Comparison of ENCODE assay signal across 7 mouse cellular contexts in genomic region chr14:84448381-84448771, GRCm38 (mm10). TPM values are rescaled to one million over a fixed set of nuclear protein-coding genes. Genes with fewer than 3 reads are reported as not detected.
A peak's percentile ranks its signal among the peaks of the same experiment; 100 is the strongest.
DNase-seq lines count a peak whose midpoint lies in the region; ATAC-seq and TF ChIP-seq lines count a peak whose summit lies in the region.

No protein-coding gene starts in this region.

- peak overlapping the region; percentile 48 for H3K4me3 ChIP-seq in testis, adult 2 months (ENCODE audit: control insufficient read depth, low read depth, low read length)
- peak overlapping the region; percentile 63 for H3K4me3 ChIP-seq in hindbrain, embryonic 14.5 days (replicated peaks; ENCODE audit: low read length)
- H3K4me3 ChIP-seq in liver, embryonic 12.5 days: peak overlapping the region; percentile 29

- no peak for TF ChIP-seq CTCF in testis, adult 2 months (IDR thresholded peaks at IDR 0.05; ENCODE audit: control insufficient read depth, insufficient read depth, insufficient replicate concordance, low read depth, low read length)

- no peaks in the 10 kb centered on the region for H3K36me3 ChIP-seq in testis, adult 2 months (ENCODE audit: control insufficient read depth, insufficient read depth, low read length)
- H3K36me3 ChIP-seq in hindbrain, embryonic 14.5 days (replicated peaks; ENCODE audit: control insufficient read depth, insufficient read depth): no peaks in the 10 kb centered on the region
- no peaks in the 10 kb centered on the region for H3K36me3 ChIP-seq in liver, embryonic 12.5 days

- H3K4me1 ChIP-seq in testis, adult 2 months (ENCODE audit: control insufficient read depth, insufficient read depth, low read length): peaks cover 19% of the 10 kb centered on the region; the same call in 1 of the 2 replicates
- peaks cover 7% of the 10 kb centered on the region; the same call in 1 of the 2 replicates for H3K4me1 ChIP-seq in hindbrain, embryonic 14.5 days (replicated peaks; ENCODE audit: control insufficient read depth, insufficient read depth, low read length)
- no peaks in the 10 kb centered on the region; the same call in 1 of the 2 replicates for H3K4me1 ChIP-seq in liver, embryonic 12.5 days

- WGBS in hindbrain, embryonic 14.5 days: 2% methylated on average over 15 of the region's 15 CpGs
- 4% methylated on average over 15 of the region's 15 CpGs for WGBS in liver, embryonic 12.5 days (ENCODE audit: insufficient replicate concordance)

- no peaks in the 10 kb centered on the region for H3K27me3 ChIP-seq in testis, adult 2 months (ENCODE audit: control insufficient read depth, insufficient read depth, low read length)
- H3K27me3 ChIP-seq in hindbrain, embryonic 14.5 days (ENCODE audit: control insufficient read depth, insufficient read depth, low read length): peaks cover 6% of the 10 kb centered on the region; the same call in 1 of the 2 replicates
- H3K27me3 ChIP-seq in liver, embryonic 12.5 days (replicated peaks): peaks cover 57% of the 10 kb centered on the region

- H3K9ac ChIP-seq in hindbrain, embryonic 14.5 days: peak overlapping the region; percentile 67
- H3K9ac ChIP-seq in liver, embryonic 12.5 days: no peak overlapping the region

- H3K4me2 ChIP-seq in hindbrain, embryonic 14.5 days (replicated peaks): peak overlapping the region; percentile 83
- H3K4me2 ChIP-seq in liver, embryonic 12.5 days: peak overlapping the region; percentile 70

- no peak for DNase-seq in testis, postnatal 14 days (ENCODE audit: low spot score)
- DNase-seq in hindbrain, embryonic 14.5 days (ENCODE audit: low spot score): no peak
- DNase-seq in MN1 (ENCODE audit: low spot score): no peak
- DNase-seq in right cerebral cortex, postnatal 4 days: no peak

- no peak for ATAC-seq in hindbrain, embryonic 14.5 days (ENCODE audit: low FRiP score)
- no peak for ATAC-seq in liver, embryonic 12.5 days
- ATAC-seq in inflammation-experienced regulatory T-cells, adult 6 months: no peak

- no peak overlapping the region for H3K27ac ChIP-seq in testis, adult 2 months (ENCODE audit: control insufficient read depth, insufficient read depth, low read depth, low read length)
- no peak overlapping the region for H3K27ac ChIP-seq in hindbrain, embryonic 14.5 days
- H3K27ac ChIP-seq in liver, embryonic 12.5 days: no peak overlapping the region

- H3K9me3 ChIP-seq in hindbrain, embryonic 14.5 days (ENCODE audit: control insufficient read depth, low read length): no peaks in the 10 kb centered on the region
- H3K9me3 ChIP-seq in liver, embryonic 12.5 days (replicated peaks): no peaks in the 10 kb centered on the region

- no peak for TF ChIP-seq POLR2A in testis, adult 2 months (IDR thresholded peaks at IDR 0.05; ENCODE audit: control insufficient read depth, low read depth, low read length)

RNA-seq across cellular contexts. Expression of gene Pcdh17, which starts 5.0 kb away (rescaled TPM):
- polyA plus RNA-seq in testis, adult 2 months (2012; rRNA removed): 1.7 and 1.8 TPM in 2 replicates
- 32.6 and 36.8 TPM in 2 replicates for polyA plus RNA-seq in hindbrain, embryonic 14.5 days (2014; fragmentation: Nextera tagmentation; extraction: Ambion mirVana)
- 1.4 TPM in 2 replicates for polyA plus RNA-seq in liver, embryonic 12.5 days (2016; fragmentation: Nextera tagmentation; extraction: Ambion mirVana)
- polyA plus RNA-seq in inflammation-experienced regulatory T-cells, adult 6 months (2017; shearing (Covaris generic)): not detected

Comparison
In these comparisons a context has a peak if more than half of its experiments do, and no peak if none do; other contexts are left out.
1. RNA of gene Pcdh17, which starts 5.0 kb away (polyA plus RNA-seq): 32.6 to 36.8 TPM in hindbrain, embryonic 14.5 days; 1.7 to 1.8 TPM in testis, adult 2 months, 1.4 TPM in liver, embryonic 12.5 days and not detected in inflammation-experienced regulatory T-cells, adult 6 months; every median in the first group is over 10 times any median in the second.
2. Peak in every context shown above with its lines, with median percentiles within 50 percentile points of each other: H3K4me3 ChIP-seq.